Mouse (Mus musculus): ENCODE results near the gene Nol9. TPM values are rescaled to one million over a fixed set of nuclear protein-coding genes. Genes with fewer than 3 reads are reported as not detected.

The Nol9 gene
- polyA plus RNA-seq, 1 experiment: 71.7 TPM

GRCm38 (mm10) chr4:152009076-152010051, 29.8 kb upstream of the Nol9 start:
- Histone ChIP-seq H3K9me3 (replicated peaks; ENCODE audit: control insufficient read depth, insufficient read depth, low read length, poor library complexity, severe bottlenecking) (no peaks in the 10 kb centered on the region), H3K27ac (ENCODE audit: insufficient read depth, low read length) (no peak overlapping the region), H3K4me1 (ENCODE audit: control insufficient read depth, insufficient read depth, low read length) (no peaks in the 10 kb centered on the region), H3K9ac (ENCODE audit: low read depth, poor library complexity, severe bottlenecking) (peak overlapping the region; percentile 69), H3K27me3 (ENCODE audit: control insufficient read depth, insufficient read depth, low read length, poor library complexity, severe bottlenecking) (no peaks in the 10 kb centered on the region), H3K36me3 (ENCODE audit: control insufficient read depth, insufficient read depth, low read length, poor library complexity, severe bottlenecking) (peaks cover 23% of the 10 kb centered on the region), H3K4me3 (ENCODE audit: low read depth, low read length) (peak overlapping the region; percentile 93)
- no peak for TF ChIP-seq CTCF (IDR thresholded peaks at IDR 0.05; ENCODE audit: low read depth, low read length)
- no peak for TF ChIP-seq EP300 (IDR thresholded peaks at IDR 0.05; ENCODE audit: insufficient read depth, low read depth, low read length)
- TF ChIP-seq POLR2A (IDR thresholded peaks at IDR 0.05; ENCODE audit: insufficient read depth, low read length): no peak

- H3K27ac ChIP-seq (ENCODE audit: insufficient read depth, low read length): no peak overlapping the region
Measured at GRCm38 (mm10) chr4:152010091-152010706, 28.9 kb upstream of the Nol9 start.

GRCm38 (mm10) chr4:152010707-152011134, 28.4 kb upstream of the Nol9 start:
- peak overlapping the region; percentile 69 for H3K9ac ChIP-seq (ENCODE audit: low read depth, poor library complexity, severe bottlenecking)
- H3K36me3 ChIP-seq (ENCODE audit: control insufficient read depth, insufficient read depth, low read length, poor library complexity, severe bottlenecking): peaks cover 28% of the 10 kb centered on the region
- H3K9me3 ChIP-seq (replicated peaks; ENCODE audit: control insufficient read depth, insufficient read depth, low read length, poor library complexity, severe bottlenecking): no peaks in the 10 kb centered on the region
- no peaks in the 10 kb centered on the region for H3K4me1 ChIP-seq (ENCODE audit: control insufficient read depth, insufficient read depth, low read length)
- TF ChIP-seq POLR2A (IDR thresholded peaks at IDR 0.05; ENCODE audit: insufficient read depth, low read length) (no peak), CTCF (IDR thresholded peaks at IDR 0.05; ENCODE audit: low read depth, low read length) (no peak), EP300 (IDR thresholded peaks at IDR 0.05; ENCODE audit: insufficient read depth, low read depth, low read length) (no peak)
- H3K27me3 ChIP-seq (ENCODE audit: control insufficient read depth, insufficient read depth, low read length, poor library complexity, severe bottlenecking): no peaks in the 10 kb centered on the region
- H3K27ac ChIP-seq (ENCODE audit: insufficient read depth, low read length): no peak overlapping the region
- H3K4me3 ChIP-seq (ENCODE audit: low read depth, low read length): peak overlapping the region; percentile 93

More at GRCm38 (mm10) chr4:152010091-152010706, 28.9 kb upstream of the Nol9 start:
- Histone ChIP-seq H3K9me3 (replicated peaks; ENCODE audit: control insufficient read depth, insufficient read depth, low read length, poor library complexity, severe bottlenecking) (no peaks in the 10 kb centered on the region), H3K36me3 (ENCODE audit: control insufficient read depth, insufficient read depth, low read length, poor library complexity, severe bottlenecking) (peaks cover 25% of the 10 kb centered on the region), H3K27me3 (ENCODE audit: control insufficient read depth, insufficient read depth, low read length, poor library complexity, severe bottlenecking) (no peaks in the 10 kb centered on the region), H3K4me1 (ENCODE audit: control insufficient read depth, insufficient read depth, low read length) (no peaks in the 10 kb centered on the region), H3K9ac (ENCODE audit: low read depth, poor library complexity, severe bottlenecking) (peak overlapping the region; percentile 69), H3K4me3 (ENCODE audit: low read depth, low read length) (peak overlapping the region; percentile 93)
- TF ChIP-seq CTCF (IDR thresholded peaks at IDR 0.05; ENCODE audit: low read depth, low read length) (no peak), POLR2A (IDR thresholded peaks at IDR 0.05; ENCODE audit: insufficient read depth, low read length) (no peak), EP300 (IDR thresholded peaks at IDR 0.05; ENCODE audit: insufficient read depth, low read depth, low read length) (no peak)

- Histone ChIP-seq H3K4me3 (ENCODE audit: low read depth, low read length) (peak overlapping the region; percentile 93), H3K4me1 (ENCODE audit: control insufficient read depth, insufficient read depth, low read length) (no peaks in the 10 kb centered on the region), H3K36me3 (ENCODE audit: control insufficient read depth, insufficient read depth, low read length, poor library complexity, severe bottlenecking) (peaks cover 30% of the 10 kb centered on the region), H3K27ac (ENCODE audit: insufficient read depth, low read length) (no peak overlapping the region), H3K9ac (ENCODE audit: low read depth, poor library complexity, severe bottlenecking) (peak overlapping the region; percentile 69; the same call in 1 of the 2 replicates), H3K9me3 (replicated peaks; ENCODE audit: control insufficient read depth, insufficient read depth, low read length, poor library complexity, severe bottlenecking) (no peaks in the 10 kb centered on the region), H3K27me3 (ENCODE audit: control insufficient read depth, insufficient read depth, low read length, poor library complexity, severe bottlenecking) (no peaks in the 10 kb centered on the region)
- TF ChIP-seq CTCF (IDR thresholded peaks at IDR 0.05; ENCODE audit: low read depth, low read length): no peak
- no peak for TF ChIP-seq EP300 (IDR thresholded peaks at IDR 0.05; ENCODE audit: insufficient read depth, low read depth, low read length)
- no peak for TF ChIP-seq POLR2A (IDR thresholded peaks at IDR 0.05; ENCODE audit: insufficient read depth, low read length)
Measured at GRCm38 (mm10) chr4:152011171-152011760, 27.9 kb upstream of the Nol9 start.

GRCm38 (mm10) chr4:152012109-152012508, 27.0 kb upstream of the Nol9 start:
- H3K9me3 ChIP-seq (replicated peaks; ENCODE audit: control insufficient read depth, insufficient read depth, low read length, poor library complexity, severe bottlenecking): no peaks in the 10 kb centered on the region
- H3K4me3 ChIP-seq (ENCODE audit: low read depth, low read length): 0 out of 2 replicates have a peak overlapping the region, but pooled peaks have one; percentile 7
- no peak overlapping the region for H3K27ac ChIP-seq (ENCODE audit: insufficient read depth, low read length)
- no peak for TF ChIP-seq POLR2A (IDR thresholded peaks at IDR 0.05; ENCODE audit: insufficient read depth, low read length)
- no peak for TF ChIP-seq EP300 (IDR thresholded peaks at IDR 0.05; ENCODE audit: insufficient read depth, low read depth, low read length)
- TF ChIP-seq CTCF (IDR thresholded peaks at IDR 0.05; ENCODE audit: low read depth, low read length): no peak
- H3K27me3 ChIP-seq (ENCODE audit: control insufficient read depth, insufficient read depth, low read length, poor library complexity, severe bottlenecking): no peaks in the 10 kb centered on the region
- H3K4me1 ChIP-seq (ENCODE audit: control insufficient read depth, insufficient read depth, low read length): no peaks in the 10 kb centered on the region
- peaks cover 30% of the 10 kb centered on the region for H3K36me3 ChIP-seq (ENCODE audit: control insufficient read depth, insufficient read depth, low read length, poor library complexity, severe bottlenecking)
- no peak overlapping the region for H3K9ac ChIP-seq (ENCODE audit: low read depth, poor library complexity, severe bottlenecking)

Measured in ES-Bruce4 (cell line).